Mouse (Mus musculus) gonadal fat pad, adult 2 months (tissue): Measurements from ENCODE around the gene Ccnq. TPM values are rescaled to one million over a fixed set of nuclear protein-coding genes. Genes with fewer than 3 reads are reported as not detected.
"Not testable (repeated sequence)": the region's sequence is repeated elsewhere in the genome, so short reads cannot be mapped to it uniquely, and the experiment has no call there.

ENCODE experiments used
- DNase-seq: peaks from one replicate; pipeline ENCODE4 v3.0.0-alpha.2; 2012; ENCODE audit warnings: low read depth
- polyA plus RNA-seq: library from polyadenylated mRNA; depleted of rRNA; stranded (reverse); fragments of >200 nt; gene quantifications from 2 replicates; pipeline ENCODE4 v1.2.3, GENCODE M21; 2012

Ccnq gene
- polyA plus RNA-seq, 1 experiment = 44.3 TPM

- DNase-seq = no peak
These were observed 10.7 kb upstream of the Ccnq start for GRCm38 (mm10) chr11:78762201-78762600.

- DNase-seq = no peak
These were observed 9.6 kb upstream of the Ccnq start for GRCm38 (mm10) chr11:78761086-78761485.

- DNase-seq = no peak
These were observed 3.8 kb upstream of the Ccnq start for GRCm38 (mm10) chr11:78755299-78755698.

- DNase-seq = not testable (repeated sequence)
These were observed 2.6 kb upstream of the Ccnq start for GRCm38 (mm10) chr11:78754177-78754576.

- no peak for DNase-seq
These were observed 1.7 kb upstream of the Ccnq start for GRCm38 (mm10) chr11:78753183-78753582.

- no peak for DNase-seq
These were observed 294 bp upstream of the Ccnq start for GRCm38 (mm10) chr11:78751843-78752203.

- no peak for DNase-seq
These were observed 5.3 kb downstream of the Ccnq start for GRCm38 (mm10) chr11:78746264-78746663.

- DNase-seq = no peak
These were observed 6.1 kb downstream of the Ccnq start for GRCm38 (mm10) chr11:78745475-78745874.

GRCm38 (mm10) chr11:78742461-78742860 lies 9.1 kb downstream of the Ccnq start:
- no peak for DNase-seq

- DNase-seq = no peak
These were observed 9.6 kb downstream of the Ccnq start for GRCm38 (mm10) chr11:78741958-78742357.

- no peak for DNase-seq
These were observed 12.2 kb downstream of the Ccnq start for GRCm38 (mm10) chr11:78739361-78739760.

GRCm38 (mm10) chr11:78736877-78737408 lies 14.6 kb downstream of the Ccnq start:
- DNase-seq = no peak

- no peak for DNase-seq
These were observed 16.4 kb downstream of the Ccnq start for GRCm38 (mm10) chr11:78735168-78735567.

GRCm38 (mm10) chr11:78732619-78733018 lies 18.9 kb downstream of the Ccnq start:
- DNase-seq = no peak

- DNase-seq = no peak
These were observed 20.6 kb downstream of the Ccnq start for GRCm38 (mm10) chr11:78730902-78731301.

GRCm38 (mm10) chr11:78728041-78728440 lies 23.5 kb downstream of the Ccnq start:
- no peak for DNase-seq

- DNase-seq = no peak
These were observed 25.2 kb downstream of the Ccnq start for GRCm38 (mm10) chr11:78726366-78726765.

- DNase-seq = peak; percentile 87
These were observed 26.7 kb downstream of the Ccnq start for GRCm38 (mm10) chr11:78724792-78725191.

- DNase-seq = no peak
These were observed 30.1 kb downstream of the Ccnq start for GRCm38 (mm10) chr11:78721419-78721818.

GRCm38 (mm10) chr11:78717655-78718054 lies 33.9 kb downstream of the Ccnq start:
- no peak for DNase-seq

- no peak for DNase-seq
These were observed 42.9 kb downstream of the Ccnq start for GRCm38 (mm10) chr11:78708642-78709041.

GRCm38 (mm10) chr11:78706026-78706425 lies 45.5 kb downstream of the Ccnq start:
- no peak for DNase-seq

GRCm38 (mm10) chr11:78703085-78703484 lies 48.4 kb downstream of the Ccnq start:
- DNase-seq = no peak

- no peak for DNase-seq
These were observed 49.2 kb downstream of the Ccnq start for GRCm38 (mm10) chr11:78702319-78702718.
